Mouse (Mus musculus) liver, adult 2 months (tissue): ENCODE data around the gene Kctd2. TPM values are rescaled to one million over a fixed set of nuclear protein-coding genes. Genes with fewer than 3 reads are reported as not detected.

Experiments used
- DNase-seq: peaks from one replicate; pipeline ENCODE4 v3.0.0-alpha.2; 2011; ENCODE audit warnings: low read depth, low spot score; ENCODE audit errors: extremely low read depth
- H3K27ac ChIP-seq: fragments of 200-500 bp; replicated peaks from 2 replicates; pipeline ENCODE4 v1.5.1; 2012; ENCODE audit warnings: low read depth, mild to moderate bottlenecking, control low read depth, inconsistent platforms, low read length; ENCODE audit not compliant: insufficient read depth
- H3K27me3 ChIP-seq: fragments of 200-500 bp; 2 replicates; pipeline ENCODE4 v1.6.1; 2012; ENCODE audit warnings: mild to moderate bottlenecking, moderate library complexity, low read length, inconsistent platforms; ENCODE audit not compliant: control insufficient read depth, insufficient read depth
- H3K36me3 ChIP-seq: fragments of 200-500 bp; 2 replicates; pipeline ENCODE4 v1.6.1; 2012; ENCODE audit warnings: low read length, inconsistent platforms; ENCODE audit not compliant: control insufficient read depth, insufficient read depth
- H3K4me1 ChIP-seq: fragments of 200-500 bp; 2 replicates; pipeline ENCODE4 v1.6.1; 2011; ENCODE audit warnings: low read length; ENCODE audit not compliant: control insufficient read depth, insufficient read depth
- H3K4me3 ChIP-seq: fragments of 200-500 bp; 2 replicates; pipeline ENCODE4 v1.5.1; 2011; ENCODE audit warnings: low read depth, mild to moderate bottlenecking, control low read depth, low read length, moderate library complexity; ENCODE audit not compliant: insufficient read depth
- H3K79me2 ChIP-seq: fragments of 200-500 bp; 2 replicates; pipeline ENCODE4 v1.6.1; 2012; ENCODE audit warnings: inconsistent platforms, mild to moderate bottlenecking, low read length, moderate library complexity; ENCODE audit not compliant: control insufficient read depth, insufficient read depth
- H3K9ac ChIP-seq: fragments of 200-500 bp; 2 replicates; pipeline ENCODE4 v1.6.1; 2012; ENCODE audit warnings: low read depth, mild to moderate bottlenecking, control low read depth, inconsistent platforms, low read length
- CTCF ChIP-seq: fragments of 200-500 bp; IDR thresholded peaks from 2 replicates; pipeline ENCODE4 v1.5.1; 2011; ENCODE audit warnings: low read depth, low read length, control low read depth
- POLR2A ChIP-seq: fragments of 200-500 bp; IDR thresholded peaks from 2 replicates; pipeline ENCODE4 v1.6.1; 2011; ENCODE audit warnings: low read length, control low read depth; ENCODE audit not compliant: insufficient read depth; ENCODE audit errors: extremely low read depth
- WGBS: fragments of 180-500 bp; shearing (Covaris S2); methylation state at CpG from one replicate; pipeline ENCODE4 v1.1.7; 2018; 5-methylcytosine and 5-hydroxymethylcytosine counted together
- polyA plus RNA-seq: library from polyadenylated mRNA; depleted of rRNA; stranded (reverse); fragments of >200 nt; gene quantifications from 2 replicates; pipeline ENCODE4 v1.2.3, GENCODE M21; 2012
- total RNA-seq: library from RNA; depleted of rRNA; stranded (reverse); fragments of >200 nt; gene quantifications from 2 replicates; pipeline ENCODE4 v1.2.3, GENCODE M21; 2014

Kctd2 gene
- total and polyA plus RNA-seq, 2 experiments, result 10.0 to 21.1 TPM

DNA sequence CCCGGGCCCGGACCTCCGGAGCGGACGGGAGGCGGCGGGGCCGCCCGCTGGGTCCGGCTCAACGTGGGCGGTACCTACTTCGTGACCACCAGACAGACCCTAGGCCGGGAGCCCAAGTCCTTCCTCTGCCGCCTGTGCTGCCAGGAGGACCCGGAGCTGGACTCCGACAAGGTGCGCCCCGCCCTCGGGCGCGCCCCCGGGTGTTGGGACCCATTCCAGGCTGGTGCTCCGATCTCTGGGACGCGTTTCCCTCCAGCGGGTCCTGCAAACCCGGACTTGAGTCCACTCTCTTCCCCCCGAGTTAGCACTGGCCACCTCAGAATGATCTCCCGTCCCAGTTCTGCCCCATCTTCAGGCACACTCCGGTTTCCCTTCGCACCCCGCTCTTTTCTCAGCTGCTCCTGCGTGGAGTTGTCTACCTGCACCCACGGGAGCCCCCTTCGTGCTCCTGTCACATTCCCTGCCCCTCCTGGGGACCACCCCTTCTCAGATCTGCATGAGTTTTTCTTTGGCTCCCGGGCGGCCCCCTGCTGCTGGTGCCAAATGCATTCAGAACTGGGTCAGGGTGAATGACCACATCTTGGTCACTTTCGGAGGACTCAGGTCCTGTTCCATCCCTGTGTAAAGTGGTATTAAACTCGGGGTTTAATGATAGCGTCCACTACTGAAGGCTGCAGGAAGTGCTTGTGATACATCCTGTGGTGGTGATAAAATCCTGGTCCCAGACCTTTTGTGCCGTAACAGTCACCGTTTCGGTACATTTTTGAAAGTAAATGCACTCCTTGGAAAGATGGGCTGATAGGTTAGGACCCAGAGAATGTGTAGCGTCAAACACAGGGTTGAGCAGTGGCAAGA lies 635 bp downstream of the Kctd2 start:
- peaks cover 6% of the 10 kb centered on the region; the same call in 1 of the 2 replicates for H3K79me2 ChIP-seq
- H3K4me1 ChIP-seq, result peaks cover 11% of the 10 kb centered on the region
- peak overlapping the region; percentile 70 for H3K27ac ChIP-seq
- H3K4me3 ChIP-seq, result peak overlapping the region; percentile 91
- peak; percentile 40 for DNase-seq
- under 1% methylated on average over 45 of the region's 45 CpGs for WGBS
- TF ChIP-seq CTCF (no peak), POLR2A (no peak)
- H3K27me3 ChIP-seq, result no peaks in the 10 kb centered on the region
- H3K9ac ChIP-seq, result peak overlapping the region; percentile 92
- H3K36me3 ChIP-seq, result peaks cover 9% of the 10 kb centered on the region; the same call in 1 of the 2 replicates

GRCm38 (mm10) chr11:115421328-115421727 lies 1.4 kb downstream of the Kctd2 start:
- Histone ChIP-seq H3K4me3 (no peak overlapping the region), H3K4me1 (peaks cover 11% of the 10 kb centered on the region), H3K36me3 (peaks cover 11% of the 10 kb centered on the region; the same call in 1 of the 2 replicates), H3K9ac (no peak overlapping the region), H3K27me3 (no peaks in the 10 kb centered on the region), H3K27ac (no peak overlapping the region), H3K79me2 (peaks cover 6% of the 10 kb centered on the region; the same call in 1 of the 2 replicates)
- WGBS, result 0% methylated on average over 1 of the region's 1 CpGs
- DNase-seq, result no peak
- no peak for TF ChIP-seq CTCF
- no peak for TF ChIP-seq POLR2A

- no peak overlapping the region for H3K4me3 ChIP-seq
- H3K79me2 ChIP-seq, result peaks cover 6% of the 10 kb centered on the region; the same call in 1 of the 2 replicates
- H3K27ac ChIP-seq, result no peak overlapping the region
- DNase-seq, result no peak
- H3K36me3 ChIP-seq, result peaks cover 9% of the 10 kb centered on the region; the same call in 1 of the 2 replicates
- no peak for TF ChIP-seq POLR2A
- TF ChIP-seq CTCF, result no peak
- H3K4me1 ChIP-seq, result peaks cover 11% of the 10 kb centered on the region
- 88% methylated on average over 16 of the region's 16 CpGs for WGBS
- H3K27me3 ChIP-seq, result no peaks in the 10 kb centered on the region
- H3K9ac ChIP-seq, result no peak overlapping the region
These were observed 2.0 kb downstream of the Kctd2 start for GRCm38 (mm10) chr11:115421972-115422371.

GRCm38 (mm10) chr11:115423091-115423490 lies 3.2 kb downstream of the Kctd2 start:
- 86% methylated on average over 3 of the region's 3 CpGs for WGBS
- Histone ChIP-seq H3K36me3 (peaks cover 6% of the 10 kb centered on the region; the same call in 1 of the 2 replicates), H3K79me2 (peaks cover 6% of the 10 kb centered on the region; the same call in 1 of the 2 replicates), H3K4me3 (no peak overlapping the region), H3K4me1 (peaks cover 13% of the 10 kb centered on the region), H3K27ac (no peak overlapping the region), H3K27me3 (no peaks in the 10 kb centered on the region), H3K9ac (no peak overlapping the region)
- DNase-seq, result no peak
- no peak for TF ChIP-seq POLR2A
- TF ChIP-seq CTCF, result no peak

GRCm38 (mm10) chr11:115424666-115425065 lies 4.7 kb downstream of the Kctd2 start:
- H3K4me1 ChIP-seq, result peaks cover 9% of the 10 kb centered on the region
- TF ChIP-seq POLR2A (no peak), CTCF (no peak)
- H3K27ac ChIP-seq, result no peak overlapping the region
- H3K9ac ChIP-seq, result no peak overlapping the region
- WGBS, result 88% methylated on average over 7 of the region's 7 CpGs
- peaks cover 4% of the 10 kb centered on the region; the same call in 1 of the 2 replicates for H3K79me2 ChIP-seq
- DNase-seq, result no peak
- H3K36me3 ChIP-seq, result peaks cover 8% of the 10 kb centered on the region; the same call in 1 of the 2 replicates
- no peaks in the 10 kb centered on the region for H3K27me3 ChIP-seq
- no peak overlapping the region for H3K4me3 ChIP-seq
